Mouse (Mus musculus): ENCODE results near the gene Nog. TPM values are rescaled to one million over a fixed set of nuclear protein-coding genes. Genes with fewer than 3 reads are reported as not detected.

Nog gene
- polyA plus RNA-seq, 1 experiment from 2014 or later, result 3.6 TPM

DNA sequence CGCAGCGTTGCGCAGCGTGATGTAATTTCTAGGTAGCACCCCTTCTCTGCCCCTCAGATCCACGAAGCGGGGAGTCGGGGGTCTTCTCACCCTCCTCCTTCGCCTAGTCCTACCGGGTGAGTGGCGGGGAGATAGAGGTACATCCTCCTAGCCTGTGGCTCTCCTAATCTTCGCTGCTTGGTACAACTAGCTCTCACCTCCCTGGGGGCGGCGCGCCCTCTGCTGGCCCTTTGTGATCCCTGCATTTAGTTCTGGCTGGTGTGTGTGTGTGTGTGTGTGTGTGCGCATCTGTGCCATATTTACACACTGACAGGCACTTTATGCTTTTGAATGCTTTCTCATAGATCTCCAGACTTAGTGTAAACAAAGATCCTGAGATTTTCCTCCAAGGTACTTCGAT lies 1.3 kb upstream of the Nog start:
- under 1% methylated on average over 16 of the region's 16 CpGs for WGBS
- peak overlapping the region; percentile 90 for H3K4me2 ChIP-seq
- no peaks in the 10 kb centered on the region for H3K36me3 ChIP-seq (replicated peaks)
- peak; percentile 68 for ATAC-seq (replicated peaks)
- no peaks in the 10 kb centered on the region for H3K27me3 ChIP-seq (replicated peaks)
- H3K4me1 ChIP-seq, result peaks cover 25% of the 10 kb centered on the region
- peak overlapping the region; percentile 62 for H3K4me3 ChIP-seq
- peak overlapping the region; percentile 36; the same call in 1 of the 2 replicates for H3K9ac ChIP-seq
- H3K27ac ChIP-seq, result peak overlapping the region; percentile 64
- H3K9me3 ChIP-seq, result no peaks in the 10 kb centered on the region

DNA sequence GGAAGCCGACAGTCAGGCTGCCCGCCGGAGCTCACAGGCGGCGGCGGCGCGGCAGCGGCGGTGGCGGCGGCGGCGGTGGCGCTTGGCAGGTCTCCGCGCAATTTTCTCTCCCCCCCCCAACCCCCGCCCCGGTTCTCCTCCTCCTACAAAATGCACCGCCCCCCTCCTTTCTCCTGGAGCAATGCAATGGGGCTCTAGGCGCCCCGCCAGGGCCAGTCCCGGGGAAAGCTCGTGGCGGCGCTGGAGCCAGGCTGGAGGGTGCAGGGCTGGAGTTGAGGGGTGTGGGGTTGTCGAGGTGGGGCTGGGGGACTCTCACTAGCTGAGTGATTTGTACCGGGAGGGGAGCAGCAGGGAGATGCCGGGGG lies 666 bp upstream of the Nog start:
- Histone ChIP-seq H3K4me3 (peak overlapping the region; percentile 62), H3K9ac (peak overlapping the region; percentile 52), H3K27me3 (replicated peaks) (no peaks in the 10 kb centered on the region), H3K4me2 (peak overlapping the region; percentile 90), H3K36me3 (replicated peaks) (no peaks in the 10 kb centered on the region), H3K9me3 (no peaks in the 10 kb centered on the region), H3K4me1 (peaks cover 30% of the 10 kb centered on the region), H3K27ac (peak overlapping the region; percentile 91)
- 0% methylated on average over 27 of the region's 29 CpGs for WGBS
- peak; percentile 82 for ATAC-seq (replicated peaks)

DNA sequence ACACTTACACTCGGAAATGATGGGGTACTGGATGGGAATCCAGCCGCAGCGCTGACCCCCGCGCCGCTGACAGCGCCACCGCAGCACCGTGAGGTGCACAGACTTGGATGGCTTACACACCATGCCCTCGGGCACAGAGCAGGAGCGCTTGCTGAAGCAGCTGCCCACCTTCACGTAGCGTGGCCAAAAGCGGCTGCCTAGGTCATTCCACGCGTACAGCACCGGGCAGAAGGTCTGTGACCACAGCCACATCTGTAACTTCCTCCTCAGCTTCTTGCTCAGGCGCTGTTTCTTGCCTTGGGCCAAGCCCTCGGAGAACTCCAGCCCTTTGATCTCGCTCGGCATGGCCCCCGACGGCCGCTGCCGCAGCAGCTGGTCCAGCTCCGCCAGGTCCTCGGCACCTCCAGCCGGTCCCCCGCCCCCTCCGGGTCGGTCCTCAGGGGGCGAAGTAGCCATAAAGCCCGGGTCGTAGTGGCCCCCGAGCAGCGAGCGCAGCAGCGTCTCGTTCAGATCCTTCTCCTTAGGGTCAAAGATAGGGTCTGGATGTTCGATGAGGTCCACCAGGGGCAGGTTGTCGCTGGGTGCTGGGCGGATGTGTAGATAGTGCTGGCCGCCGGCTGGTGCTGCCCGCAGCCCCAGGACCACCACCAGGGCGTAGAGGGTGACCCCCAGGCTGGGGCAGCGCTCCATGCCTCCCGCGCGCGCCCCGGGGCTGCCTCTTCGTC lies 639 bp downstream of the Nog start:
- under 1% methylated on average over 53 of the region's 53 CpGs for WGBS
- no peaks in the 10 kb centered on the region for H3K36me3 ChIP-seq (replicated peaks)
- no peaks in the 10 kb centered on the region for H3K9me3 ChIP-seq
- peak; percentile 4; the same call in 1 of the 2 replicates for ATAC-seq (replicated peaks)
- peak overlapping the region; percentile 90 for H3K4me2 ChIP-seq
- H3K4me1 ChIP-seq, result peaks cover 34% of the 10 kb centered on the region
- H3K9ac ChIP-seq, result peak overlapping the region; percentile 52
- no peaks in the 10 kb centered on the region for H3K27me3 ChIP-seq (replicated peaks)
- peak overlapping the region; percentile 91 for H3K27ac ChIP-seq
- peak overlapping the region; percentile 62 for H3K4me3 ChIP-seq

DNA sequence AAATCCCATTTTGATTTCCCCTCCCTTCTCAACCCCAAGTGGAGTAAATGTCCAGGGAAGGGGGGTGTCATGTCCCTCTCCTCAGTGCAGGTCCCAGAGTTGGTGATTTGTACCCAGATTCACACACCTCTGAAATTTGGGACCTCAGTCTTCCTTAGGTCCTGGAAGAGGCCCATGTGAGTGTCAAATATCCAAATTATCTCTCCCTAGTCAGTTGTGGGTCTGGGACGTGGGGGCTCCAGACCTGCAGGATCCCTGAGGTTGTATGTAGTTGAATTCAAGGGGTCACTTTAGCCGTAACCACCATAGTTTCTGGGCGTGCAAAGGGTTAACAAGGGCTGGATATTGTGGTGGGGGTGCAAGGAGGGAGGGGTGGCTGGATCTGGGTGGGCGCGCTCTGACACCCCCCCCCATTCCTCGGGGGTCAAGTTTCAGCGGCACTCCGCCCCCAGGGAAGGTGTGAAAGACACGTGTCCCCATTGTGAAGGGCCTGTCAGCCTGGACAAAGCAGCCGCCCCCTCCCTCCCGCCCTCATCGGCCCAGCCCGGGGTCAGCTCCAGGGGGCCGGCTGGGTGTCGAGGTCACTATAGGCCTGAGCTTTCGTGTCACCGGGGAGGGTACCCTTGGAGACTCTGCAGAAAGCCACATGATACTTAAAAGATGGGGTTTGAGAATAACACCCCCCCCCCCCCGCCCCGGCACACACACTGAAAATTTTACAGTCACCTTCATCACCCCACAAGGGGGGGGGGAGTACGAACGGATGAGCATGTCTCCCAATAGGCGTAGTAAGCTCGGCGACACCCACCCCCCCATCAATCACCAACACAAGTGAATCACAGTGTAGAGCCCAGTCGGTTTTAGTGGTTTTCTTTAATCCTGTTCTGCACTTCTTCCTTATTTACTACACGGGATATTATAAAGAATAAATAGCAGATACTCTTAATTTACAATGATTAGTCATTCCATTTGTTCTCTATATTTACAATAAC lies 2.1 kb downstream of the Nog start:
- WGBS, result 1% methylated on average over 26 of the region's 26 CpGs
- 0 out of 2 replicates have a peak overlapping the region, but pooled peaks have one; percentile 30 for H3K27ac ChIP-seq
- no peak for ATAC-seq (replicated peaks)

DNA sequence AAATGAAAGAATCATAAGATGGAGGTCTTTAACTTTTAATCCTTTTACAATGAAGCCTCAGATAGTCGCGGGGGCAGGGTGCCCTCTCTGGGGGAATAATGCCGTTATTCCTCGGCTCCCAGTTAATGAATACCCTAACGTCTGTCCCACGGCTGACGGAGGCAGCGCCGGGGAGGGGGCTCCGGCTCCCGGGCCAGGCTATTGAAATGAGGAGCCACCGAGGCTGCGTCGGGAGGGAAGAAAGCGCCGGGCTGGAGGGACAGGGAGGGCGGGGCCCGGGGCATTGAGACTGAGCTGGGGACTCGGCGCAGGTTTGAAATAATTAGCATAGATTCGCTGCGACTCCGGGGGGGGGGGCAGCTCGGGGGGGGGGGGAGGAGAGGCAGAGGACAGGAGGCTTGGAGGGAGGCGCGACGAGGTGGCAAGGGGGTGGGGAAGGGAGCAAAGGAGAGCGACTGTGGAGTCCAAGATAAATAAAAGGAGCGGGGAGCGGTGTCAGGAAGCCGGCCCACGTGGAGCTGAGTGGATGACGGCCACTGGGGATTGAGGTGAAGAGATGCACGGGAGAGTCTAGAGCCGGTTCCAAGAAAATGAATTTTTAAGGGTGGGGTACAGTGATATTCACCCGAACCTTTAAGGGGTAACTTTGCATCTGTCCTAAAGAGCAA lies 2.9 kb downstream of the Nog start:
- no peaks in the 10 kb centered on the region; the same call in 1 of the 2 replicates for H3K27me3 ChIP-seq (replicated peaks)
- under 1% methylated on average over 23 of the region's 36 CpGs for WGBS

More for the DNA sequence above, 2.1 kb downstream of the Nog start:
- Histone ChIP-seq H3K4me2 (peak overlapping the region; percentile 90), H3K4me1 (peaks cover 34% of the 10 kb centered on the region), H3K9me3 (no peaks in the 10 kb centered on the region), H3K27me3 (replicated peaks) (no peaks in the 10 kb centered on the region; the same call in 1 of the 2 replicates), H3K36me3 (replicated peaks) (no peaks in the 10 kb centered on the region), H3K9ac (peak overlapping the region; percentile 14; the same call in 1 of the 2 replicates), H3K4me3 (peak overlapping the region; percentile 62)

DNA sequence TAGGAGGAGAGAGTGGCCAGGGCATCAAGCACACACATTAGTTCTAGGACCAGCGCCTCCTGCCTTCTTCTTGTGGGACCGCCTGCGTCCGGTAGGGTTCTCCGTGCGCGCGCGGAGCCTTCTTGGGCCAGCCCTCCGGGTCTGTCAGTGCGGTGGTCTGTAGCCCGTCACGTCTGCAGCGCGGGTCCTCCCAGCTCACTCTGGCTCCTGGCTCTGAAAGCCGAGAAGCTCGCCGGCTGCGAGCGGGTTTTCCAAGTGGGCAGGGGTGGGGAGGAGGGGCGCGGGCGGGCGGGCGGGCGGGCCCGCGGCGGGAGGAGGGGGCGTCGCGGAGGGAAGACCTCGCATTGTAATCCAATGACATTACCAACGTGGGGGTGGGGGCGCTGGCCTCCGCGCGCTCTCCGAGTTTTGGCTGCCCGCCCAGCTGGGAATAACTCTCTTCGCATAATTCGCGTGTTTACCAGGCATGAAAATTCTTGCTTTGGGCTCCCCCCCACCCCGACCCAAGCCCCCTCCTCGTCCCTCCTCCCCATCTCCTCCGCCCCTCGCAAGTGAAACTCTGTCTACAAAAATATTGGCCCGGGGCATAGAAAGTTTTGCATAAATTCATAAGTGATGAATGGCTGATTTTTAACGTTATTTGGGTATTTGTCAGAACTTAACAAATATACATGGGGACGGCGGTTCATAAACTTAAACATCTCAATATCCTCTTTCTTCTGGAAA lies 3.7 kb downstream of the Nog start:
- H3K4me2 ChIP-seq, result peak overlapping the region; percentile 90
- H3K9me3 ChIP-seq, result no peaks in the 10 kb centered on the region
- H3K36me3 ChIP-seq (replicated peaks), result no peaks in the 10 kb centered on the region
- peak overlapping the region; percentile 63 for H3K27ac ChIP-seq
- under 1% methylated on average over 49 of the region's 51 CpGs for WGBS
- ATAC-seq (replicated peaks), result peak; percentile 50
- H3K9ac ChIP-seq, result peak overlapping the region; percentile 23; the same call in 1 of the 2 replicates
- H3K4me1 ChIP-seq, result peaks cover 34% of the 10 kb centered on the region
- H3K4me3 ChIP-seq, result peak overlapping the region; percentile 62
- H3K27me3 ChIP-seq (replicated peaks), result no peaks in the 10 kb centered on the region; the same call in 1 of the 2 replicates

More for the DNA sequence above, 2.9 kb downstream of the Nog start:
- H3K36me3 ChIP-seq (replicated peaks), result no peaks in the 10 kb centered on the region
- peak overlapping the region; percentile 63 for H3K27ac ChIP-seq
- peak; percentile 41 for ATAC-seq (replicated peaks)
- peak overlapping the region; percentile 62 for H3K4me3 ChIP-seq
- H3K9me3 ChIP-seq, result no peaks in the 10 kb centered on the region
- peaks cover 34% of the 10 kb centered on the region for H3K4me1 ChIP-seq
- peak overlapping the region; percentile 90 for H3K4me2 ChIP-seq
- H3K9ac ChIP-seq, result peak overlapping the region; percentile 28

DNA sequence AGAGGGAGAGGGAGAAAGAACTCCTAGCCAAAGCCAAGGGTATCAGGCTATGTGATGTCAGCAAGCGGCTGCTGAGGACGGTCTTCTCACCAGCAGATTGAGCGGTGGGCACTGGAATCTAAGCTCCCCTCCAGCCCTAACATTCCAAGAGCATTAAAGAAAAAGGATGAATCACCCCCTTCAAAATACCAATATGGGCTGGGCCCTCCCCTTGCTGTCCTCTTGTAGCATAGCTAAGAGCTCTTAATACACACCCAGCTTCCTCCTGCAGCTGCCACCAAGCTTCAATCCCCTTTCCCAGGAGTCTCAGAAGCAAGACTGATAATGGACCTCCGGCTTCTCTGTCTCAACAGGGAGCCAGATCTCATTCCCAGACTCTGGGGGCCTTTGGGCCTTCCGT lies 4.6 kb downstream of the Nog start:
- no peak overlapping the region; the same call in 1 of the 2 replicates for H3K27ac ChIP-seq
- no peak overlapping the region for H3K9ac ChIP-seq

DNA sequence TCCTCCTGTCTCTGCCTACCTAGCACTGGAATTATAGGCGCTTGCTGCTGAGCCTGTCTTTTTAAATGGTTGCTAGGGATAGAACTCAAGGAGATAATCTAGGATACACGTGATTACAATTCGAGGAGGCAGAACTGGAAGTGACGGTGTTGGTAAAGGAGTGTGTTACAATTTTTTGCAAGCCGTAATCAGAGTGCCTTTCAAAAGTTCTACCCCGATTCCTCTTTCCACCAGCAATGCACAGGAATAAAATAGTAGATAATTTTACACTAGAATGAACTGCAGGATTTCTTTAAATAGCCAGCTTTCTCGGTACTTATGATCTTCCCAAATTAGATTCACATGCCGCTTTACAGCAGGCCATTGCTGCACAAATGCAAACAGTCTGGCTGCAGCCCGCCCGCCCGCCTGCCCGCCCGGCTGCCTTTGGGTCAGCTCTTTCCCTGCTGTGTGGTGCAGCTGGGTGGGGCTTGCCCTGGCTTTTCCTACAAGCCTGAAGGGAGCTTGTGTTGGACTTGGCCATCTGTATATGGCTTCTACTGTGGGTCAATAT lies 32.2 kb downstream of the Nog start:
- ATAC-seq (replicated peaks), result no peak

More for the DNA sequence above, 4.6 kb downstream of the Nog start:
- Histone ChIP-seq H3K4me3 (no peak overlapping the region), H3K4me2 (peak overlapping the region; percentile 90; the same call in 1 of the 2 replicates), H3K9me3 (no peaks in the 10 kb centered on the region), H3K4me1 (peaks cover 34% of the 10 kb centered on the region), H3K27me3 (replicated peaks) (no peaks in the 10 kb centered on the region; the same call in 1 of the 2 replicates), H3K36me3 (replicated peaks) (no peaks in the 10 kb centered on the region)
- WGBS, result 28% methylated on average over 5 of the region's 5 CpGs
- no peak for ATAC-seq (replicated peaks)

DNA sequence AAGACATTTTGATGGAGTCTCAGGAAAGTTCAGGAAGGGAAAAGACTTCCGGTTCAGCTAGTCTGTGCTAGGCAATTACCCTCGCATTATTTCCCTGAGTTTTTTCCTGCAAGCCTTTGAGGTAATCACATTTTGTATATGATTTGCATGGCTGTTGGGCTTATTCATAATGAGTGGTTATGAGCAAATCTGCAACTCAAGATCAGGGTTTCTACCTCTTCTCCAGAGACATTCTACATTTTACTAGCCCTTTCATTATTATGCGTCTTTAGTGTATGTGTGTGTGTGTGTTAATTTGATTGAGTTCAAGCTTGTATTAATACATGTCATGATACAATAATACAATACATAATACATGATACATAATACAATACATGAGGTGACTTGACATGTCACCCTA lies 34.6 kb downstream of the Nog start:
- no peak for ATAC-seq (replicated peaks)
- H3K9me3 ChIP-seq, result no peaks in the 10 kb centered on the region
- H3K27me3 ChIP-seq (replicated peaks), result no peaks in the 10 kb centered on the region
- H3K4me2 ChIP-seq, result no peak overlapping the region
- H3K4me3 ChIP-seq, result no peak overlapping the region
- H3K36me3 ChIP-seq (replicated peaks), result no peaks in the 10 kb centered on the region
- H3K9ac ChIP-seq, result no peak overlapping the region
- WGBS, result 93% methylated on average over 3 of the region's 3 CpGs
- no peaks in the 10 kb centered on the region for H3K4me1 ChIP-seq
- no peak overlapping the region for H3K27ac ChIP-seq

More for the DNA sequence above, 32.2 kb downstream of the Nog start:
- Histone ChIP-seq H3K4me3 (no peak overlapping the region), H3K27me3 (replicated peaks) (no peaks in the 10 kb centered on the region), H3K9ac (no peak overlapping the region), H3K9me3 (no peaks in the 10 kb centered on the region), H3K4me1 (no peaks in the 10 kb centered on the region), H3K27ac (no peak overlapping the region), H3K4me2 (no peak overlapping the region), H3K36me3 (replicated peaks) (no peaks in the 10 kb centered on the region)
- WGBS, result 79% methylated on average over 13 of the region's 13 CpGs

DNA sequence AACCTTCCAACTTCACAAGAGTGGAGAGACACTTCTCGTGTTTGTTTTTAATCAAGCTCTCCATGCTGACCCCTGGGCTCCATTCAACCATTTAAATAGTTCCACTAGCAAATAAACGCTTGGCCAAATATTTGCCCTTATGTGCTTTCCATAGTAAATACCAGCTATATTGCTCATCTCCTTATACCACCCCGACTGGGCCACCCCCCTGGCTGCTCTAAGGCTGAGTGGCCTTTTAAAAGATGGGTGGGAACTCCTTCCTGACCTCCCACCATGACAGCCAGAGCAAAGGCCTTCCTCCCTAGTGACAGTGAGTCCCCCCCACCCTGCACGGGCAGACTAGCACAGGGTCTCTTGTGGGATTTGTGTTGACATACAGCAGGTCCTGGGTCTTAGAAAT lies 37.1 kb downstream of the Nog start:
- ATAC-seq (replicated peaks), result no peak
- H3K4me2 ChIP-seq, result no peak overlapping the region
- WGBS, result 56% methylated on average over 4 of the region's 4 CpGs

DNA sequence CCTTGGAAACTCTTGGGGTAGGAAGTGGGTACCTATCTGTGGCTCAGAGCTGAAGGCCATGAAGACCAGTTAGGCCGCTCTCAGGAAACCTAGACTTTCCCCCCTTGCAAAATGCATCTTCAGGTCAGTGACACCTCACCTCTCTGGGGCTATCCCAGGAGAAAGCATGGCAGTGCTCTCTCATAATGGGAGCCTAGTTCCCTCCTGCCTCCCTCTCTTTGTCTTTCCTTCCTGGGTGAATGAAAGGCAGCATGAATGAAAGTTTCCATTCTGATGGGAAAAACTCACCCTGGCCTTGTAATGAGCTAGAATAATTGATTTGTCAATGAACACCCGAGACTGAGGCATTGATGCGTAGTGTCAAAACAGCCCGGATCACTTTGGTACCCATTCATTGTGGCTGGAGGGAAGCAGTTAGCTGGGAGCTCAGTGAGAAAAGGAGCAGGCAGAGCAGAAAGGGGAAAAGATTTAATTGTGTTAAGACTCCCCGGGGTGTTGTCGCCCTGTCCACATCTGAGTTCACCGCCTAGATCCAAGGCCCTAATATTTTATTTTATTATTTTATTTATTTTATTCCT lies 42.7 kb downstream of the Nog start:
- no peak for ATAC-seq (replicated peaks)
- Histone ChIP-seq H3K9ac (no peak overlapping the region), H3K9me3 (no peaks in the 10 kb centered on the region), H3K4me1 (no peaks in the 10 kb centered on the region), H3K27ac (no peak overlapping the region), H3K4me2 (no peak overlapping the region), H3K27me3 (replicated peaks) (no peaks in the 10 kb centered on the region), H3K36me3 (replicated peaks) (no peaks in the 10 kb centered on the region), H3K4me3 (no peak overlapping the region)
- WGBS, result 22% methylated on average over 7 of the region's 7 CpGs

More for the DNA sequence above, 37.1 kb downstream of the Nog start:
- no peaks in the 10 kb centered on the region for H3K9me3 ChIP-seq
- H3K36me3 ChIP-seq (replicated peaks), result no peaks in the 10 kb centered on the region
- H3K4me1 ChIP-seq, result no peaks in the 10 kb centered on the region
- no peaks in the 10 kb centered on the region for H3K27me3 ChIP-seq (replicated peaks)
- no peak overlapping the region for H3K4me3 ChIP-seq
- H3K27ac ChIP-seq, result no peak overlapping the region
- no peak overlapping the region for H3K9ac ChIP-seq

All from midbrain, embryonic 15.5 days (tissue).